Mouse (Mus musculus) monocyte, adult 2 months (primary cell): ENCODE measurements around the gene Ppp1r36.

ENCODE experiments used
- DNase-seq, 2 experiments: peaks; one replicate each; pipeline ENCODE4 v3.0.0; 2022; ENCODE audit warnings: low spot score in 2 of 2, low read depth in 1 of 2

Gene Ppp1r36

GRCm38 (mm10) chr12:76486943-76487342 is 69.6 kb downstream of the Ppp1r36 start:
- no peak for DNase-seq
